Mouse (Mus musculus) gastrocnemius, adult 2 months (tissue): Measurements from ENCODE around the gene Prkcsh. TPM values are rescaled to one million over a fixed set of nuclear protein-coding genes. Genes with fewer than 3 reads are reported as not detected.

Experiments used
- DNase-seq: peaks from one replicate; pipeline ENCODE4 v3.0.0; 2022
- H3K27ac ChIP-seq: fragments of 200-600 bp; 2 replicates; pipeline ENCODE4 v1.8.1; 2022; ENCODE audit warnings: mild to moderate bottlenecking
- H3K4me3 ChIP-seq: fragments of 200-600 bp; 2 replicates; pipeline ENCODE4 v1.8.1; 2022; ENCODE audit warnings: mild to moderate bottlenecking, moderate library complexity
- CTCF ChIP-seq: fragments of 200-600 bp; IDR thresholded peaks from 2 replicates; pipeline ENCODE4 v1.8.1; 2022; ENCODE audit warnings: antibody characterized with exemption, mild to moderate bottlenecking, moderate library complexity
- intact Hi-C: fragments of 180-260 bp; cut with DNase I; formaldehyde crosslinking; loops from one replicate; pipeline ENCODE4 v1.15.1; 2025
- total RNA-seq, 2 experiments: library from RNA; stranded (reverse); gene quantifications; 2 replicates each; pipeline ENCODE4 v1.2.3; 2021

Gene Prkcsh
- total RNA-seq, 2 experiments from 2014 or later = 27.8 to 32.6 TPM

DNA sequence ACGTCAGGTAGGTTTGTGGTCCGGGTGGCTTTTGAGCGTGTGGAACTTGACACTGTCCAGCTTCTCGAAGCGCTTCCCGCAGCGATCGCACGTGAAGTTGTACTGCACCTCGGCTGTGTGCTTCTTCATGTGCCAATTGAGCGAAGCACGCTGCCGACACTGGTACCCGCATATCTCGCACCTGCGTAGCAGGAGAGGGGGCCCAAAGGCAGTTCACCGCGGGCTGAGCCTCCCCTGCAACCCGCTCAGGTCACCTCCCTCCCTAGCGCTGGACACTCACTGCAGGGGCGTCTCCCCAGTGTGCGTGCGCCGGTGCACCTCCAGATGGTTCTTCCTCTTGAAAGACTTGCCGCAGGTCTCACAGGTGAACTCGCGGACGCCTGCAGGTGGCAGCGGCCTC is 53.1 kb downstream of the Prkcsh start:
- no peak overlapping the region for H3K27ac ChIP-seq
- H3K4me3 ChIP-seq = no peak overlapping the region
- DNase-seq = no peak
- intact Hi-C loops = no loop called here
- TF ChIP-seq CTCF = no peak

DNA sequence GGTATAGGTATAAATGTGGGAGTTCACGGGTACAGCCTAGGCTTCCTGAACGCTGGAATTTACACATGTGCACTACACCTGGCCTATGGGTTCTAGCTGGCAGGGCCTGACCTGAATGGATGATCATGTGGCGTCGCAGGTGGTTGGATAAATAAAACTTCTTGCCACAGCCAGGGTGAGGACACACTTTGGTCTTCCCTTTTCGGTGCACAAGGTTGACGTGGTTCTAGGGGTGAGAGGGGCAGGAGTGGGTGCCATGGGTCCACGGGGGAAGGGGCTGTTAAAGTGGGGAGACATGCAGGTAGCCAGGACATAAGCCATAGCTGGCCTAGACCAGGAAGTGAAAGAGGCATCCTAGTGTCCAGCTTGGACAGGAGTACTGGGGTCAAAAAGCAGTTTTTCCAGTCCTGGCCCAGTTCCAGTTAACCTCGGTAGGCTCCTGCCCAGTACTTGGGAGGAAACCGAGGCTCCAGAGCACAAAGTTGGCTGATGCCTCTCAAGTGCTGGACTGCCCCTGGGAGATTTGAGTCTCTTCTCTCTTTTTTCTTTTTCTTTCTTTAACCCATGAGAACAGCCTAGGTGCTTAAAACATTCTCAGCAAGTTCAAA is 53.8 kb downstream of the Prkcsh start:
- H3K27ac ChIP-seq = no peak overlapping the region
- TF ChIP-seq CTCF = no peak
- intact Hi-C loops = no loop called here
- H3K4me3 ChIP-seq = no peak overlapping the region
- no peak for DNase-seq

DNA sequence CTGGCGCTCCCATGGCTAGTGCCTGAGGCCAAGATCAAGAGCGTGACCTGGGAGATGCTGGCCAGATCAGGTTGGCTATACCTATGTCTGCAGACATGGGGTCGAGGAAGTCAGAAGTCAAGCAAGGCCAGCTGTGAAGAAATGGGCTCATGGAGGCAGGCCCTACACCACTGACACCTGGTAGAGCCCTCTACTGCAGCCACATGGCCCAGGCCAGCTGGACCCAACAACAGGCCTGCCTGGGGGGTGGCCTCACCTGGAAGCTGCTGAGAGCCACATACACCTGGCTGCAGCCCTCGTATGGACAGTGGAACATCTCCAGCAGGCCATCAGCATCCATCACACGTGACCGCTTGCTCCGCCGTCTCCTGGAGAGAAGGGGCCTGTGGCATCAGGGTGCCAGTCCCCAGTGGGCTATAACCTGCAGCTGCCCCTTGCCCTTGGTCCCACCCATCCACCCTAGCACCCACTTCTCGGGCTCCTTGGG is 54.5 kb downstream of the Prkcsh start:
- DNase-seq = no peak
- intact Hi-C loops = no loop called here
- Histone ChIP-seq H3K27ac (no peak overlapping the region), H3K4me3 (no peak overlapping the region)
- no peak for TF ChIP-seq CTCF

DNA sequence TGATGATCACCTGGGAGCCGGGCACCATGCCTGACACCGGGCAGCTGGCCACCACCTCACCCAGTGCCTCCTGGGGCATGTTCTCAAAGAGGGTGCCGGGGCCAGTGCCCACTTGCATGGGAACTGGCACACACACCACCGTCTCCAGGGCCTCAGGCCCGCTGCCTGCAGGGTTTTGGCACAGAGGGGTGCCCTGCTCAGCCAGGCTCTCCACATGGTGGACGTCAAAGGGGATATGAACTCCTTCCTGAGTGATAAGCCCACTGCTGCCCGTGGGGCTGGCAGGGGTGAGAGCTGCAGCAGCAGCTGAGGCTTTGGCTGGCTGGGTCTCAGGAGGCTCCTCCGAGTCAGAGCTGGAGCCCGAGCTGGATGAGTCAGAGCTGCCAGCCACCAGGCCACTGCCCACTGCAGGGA is 55.4 kb downstream of the Prkcsh start:
- DNase-seq = peak; percentile 57
- TF ChIP-seq CTCF = no peak
- intact Hi-C loops = no loop called here
- Histone ChIP-seq H3K27ac (no peak overlapping the region), H3K4me3 (no peak overlapping the region)

DNA sequence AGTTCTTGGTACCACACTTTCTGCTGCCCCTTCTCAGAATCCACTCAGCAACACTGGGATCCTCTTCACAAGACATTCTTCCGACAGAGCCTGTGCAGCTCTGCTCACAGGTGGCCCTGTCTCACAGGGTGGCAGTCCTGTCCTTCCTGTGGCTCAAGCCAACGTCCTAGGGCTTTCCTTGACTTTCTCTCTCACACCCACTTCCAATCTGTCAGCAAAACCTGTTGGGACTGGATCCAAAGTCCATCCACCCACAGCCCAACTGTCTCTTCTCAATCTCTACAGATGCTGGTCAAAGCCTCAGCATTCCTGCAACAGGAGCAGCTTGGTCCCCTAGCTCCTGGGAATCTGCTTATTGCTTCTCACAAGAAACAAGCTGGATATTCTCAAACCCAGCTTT is 58.7 kb downstream of the Prkcsh start:
- intact Hi-C loops = no loop called here
- TF ChIP-seq CTCF = no peak
- DNase-seq = no peak
- H3K4me3 ChIP-seq = no peak overlapping the region
- no peak overlapping the region for H3K27ac ChIP-seq

Other genes with a start within 250 kb of the Prkcsh start
- under 1 TPM; 0.50 to 0.89 TPM for gene Spc24, start 242.5 kb upstream of the Prkcsh start, total RNA-seq
- 10 to 100 TPM; 11.5 to 16.6 TPM for gene Kank2, start 204.1 kb upstream of the Prkcsh start, total RNA-seq
- not detected for gene Angptl8, start 167.3 kb upstream of the Prkcsh start, total RNA-seq
- gene Dock6, start 150.2 kb upstream of the Prkcsh start, total RNA-seq = 10 to 100 TPM in 1 of 2 experiments, 1 to 10 TPM in 1; 9.4 to 10.5 TPM
- 1 to 10 TPM; 2.6 to 3.5 TPM for gene Rab3d, start 84.6 kb upstream of the Prkcsh start, total RNA-seq
- 1 to 10 TPM in 1 of 2 experiments, under 1 TPM in 1; 0.66 to 1.1 TPM for gene Ccdc159, start 75.3 kb upstream of the Prkcsh start, total RNA-seq
- 10 to 100 TPM; 11.6 to 11.8 TPM for gene Tmem205, start 75.2 kb upstream of the Prkcsh start, total RNA-seq
- under 1 TPM; 0.36 to 0.98 TPM for gene Plppr2, start 65.8 kb upstream of the Prkcsh start, total RNA-seq
- 1 to 10 TPM; 1.7 to 3.1 TPM for gene Swsap1, start 47.1 kb upstream of the Prkcsh start, total RNA-seq
- gene Epor, start 39.3 kb upstream of the Prkcsh start, total RNA-seq = under 1 TPM; 0.23 to 0.25 TPM
- under 1 TPM; 0.28 to 0.69 TPM for gene Rgl3, start 13.4 kb upstream of the Prkcsh start, total RNA-seq
- not detected for gene Ccdc151, start 172 bp upstream of the Prkcsh start, total RNA-seq
- gene Elavl3, start 49.2 kb downstream of the Prkcsh start, total RNA-seq = not detected
- not detected for gene Gm49318, start 68.5 kb downstream of the Prkcsh start, total RNA-seq
- gene Zfp653, start 68.6 kb downstream of the Prkcsh start, total RNA-seq = 1 to 10 TPM; 4.3 to 4.4 TPM
- gene Ecsit, start 82.6 kb downstream of the Prkcsh start, total RNA-seq = 10 to 100 TPM; 84.5 to 96.6 TPM
- 1 to 10 TPM; 3.0 to 3.5 TPM for gene Cnn1, start 96.4 kb downstream of the Prkcsh start, total RNA-seq
- 10 to 100 TPM; 35.0 to 39.5 TPM for gene Elof1, start 114.4 kb downstream of the Prkcsh start, total RNA-seq
- 1 to 10 TPM in 1 of 2 experiments, under 1 TPM in 1; 0.23 to 1.5 TPM for gene Acp5, start 132.9 kb downstream of the Prkcsh start, total RNA-seq
- 10 to 100 TPM; 34.7 to 41.3 TPM for gene Pigyl, start 154.0 kb downstream of the Prkcsh start, total RNA-seq
- not detected for gene Zfp872, start 185.3 kb downstream of the Prkcsh start, total RNA-seq
- 1 to 10 TPM; 7.0 to 7.2 TPM for gene Zfp809, start 222.9 kb downstream of the Prkcsh start, total RNA-seq